Mouse (Mus musculus): ENCODE measurements around the gene Gadd45b.

- TF ChIP-seq EP300 (IDR thresholded peaks at IDR 0.05; ENCODE audit: low read depth in 1 of 2, low read length in 2 of 2), result no peak
- no peak for TF ChIP-seq JUND (IDR thresholded peaks at IDR 0.05; ENCODE audit: low read depth, low read length)
- no peak for TF ChIP-seq CTCF (IDR thresholded peaks at IDR 0.05 in 2 of 3, conservative IDR thresholded peaks at IDR 0.05 in 1 of 3; ENCODE audit: control insufficient read depth in 1 of 3, insufficient read depth in 1 of 3, low read depth in 2 of 3, low read length in 3 of 3, poor library complexity in 1 of 3, severe bottlenecking in 1 of 3)
- no peak for TF ChIP-seq GATA1 (IDR thresholded peaks at IDR 0.05; ENCODE audit: low read depth, low read length)
- no peak for TF ChIP-seq POLR2A (IDR thresholded peaks at IDR 0.05; ENCODE audit: control insufficient read depth in 1 of 2, insufficient read depth in 1 of 2, low read depth in 1 of 2, low read length in 2 of 2, poor library complexity in 1 of 2)
- TF ChIP-seq MAX (IDR thresholded peaks at IDR 0.05; ENCODE audit: low read length), result no peak
Observed at GRCm38 (mm10) chr10:80949081-80949480, 19.2 kb downstream of the Gadd45b start.
